Mouse (Mus musculus): ENCODE measurements around the gene Rnf220. TPM values are rescaled to one million over a fixed set of nuclear protein-coding genes. Genes with fewer than 3 reads are reported as not detected.
A peak's percentile ranks its signal among the peaks of the same experiment; 100 is the strongest.

Gene Rnf220
- polyA plus RNA-seq, 1 experiment from 2014 or later: 97.1 TPM

- Histone ChIP-seq H3K27ac (replicated peaks) (no peak overlapping the region), H3K9me3 (no peaks in the 10 kb centered on the region), H3K9ac (0 out of 2 replicates have a peak overlapping the region, but pooled peaks have one; percentile 17), H3K36me3 (peaks cover 86% of the 10 kb centered on the region), H3K4me2 (no peak overlapping the region), H3K4me3 (no peak overlapping the region), H3K4me1 (replicated peaks) (peaks cover 96% of the 10 kb centered on the region), H3K27me3 (no peaks in the 10 kb centered on the region)
- no peak for ATAC-seq (ENCODE audit: low read depth)
- 37% methylated on average over 19 of the region's 19 CpGs for WGBS
Measured at GRCm38 (mm10) chr4:117281090-117281845, 215.6 kb downstream of the Rnf220 start.

GRCm38 (mm10) chr4:117280397-117280930 lies 216.4 kb downstream of the Rnf220 start:
- ATAC-seq (ENCODE audit: low read depth): no peak
- no peak overlapping the region for H3K27ac ChIP-seq (replicated peaks)
- WGBS: 75% methylated on average over 8 of the region's 8 CpGs
- H3K4me3 ChIP-seq: no peak overlapping the region
- no peak overlapping the region for H3K9ac ChIP-seq
- no peaks in the 10 kb centered on the region for H3K27me3 ChIP-seq
- H3K4me2 ChIP-seq: no peak overlapping the region
- no peaks in the 10 kb centered on the region for H3K9me3 ChIP-seq
- peaks cover 95% of the 10 kb centered on the region for H3K4me1 ChIP-seq (replicated peaks)
- H3K36me3 ChIP-seq: peaks cover 86% of the 10 kb centered on the region

GRCm38 (mm10) chr4:117279253-117279642 lies 217.6 kb downstream of the Rnf220 start:
- H3K36me3 ChIP-seq: peaks cover 86% of the 10 kb centered on the region
- no peaks in the 10 kb centered on the region for H3K27me3 ChIP-seq
- peaks cover 83% of the 10 kb centered on the region for H3K4me1 ChIP-seq (replicated peaks)
- no peak overlapping the region for H3K9ac ChIP-seq
- H3K27ac ChIP-seq (replicated peaks): no peak overlapping the region
- peaks cover 3% of the 10 kb centered on the region; the same call in 1 of the 2 replicates for H3K9me3 ChIP-seq
- no peak for ATAC-seq (ENCODE audit: low read depth)
- H3K4me2 ChIP-seq: no peak overlapping the region
- WGBS: 70% methylated on average over 2 of the region's 2 CpGs
- no peak overlapping the region for H3K4me3 ChIP-seq

GRCm38 (mm10) chr4:117278381-117279252 lies 218.2 kb downstream of the Rnf220 start:
- WGBS: 71% methylated on average over 10 of the region's 10 CpGs
- H3K4me1 ChIP-seq (replicated peaks): peaks cover 76% of the 10 kb centered on the region

GRCm38 (mm10) chr4:117277687-117278086 lies 219.2 kb downstream of the Rnf220 start:
- Histone ChIP-seq H3K36me3 (peaks cover 94% of the 10 kb centered on the region), H3K9ac (no peak overlapping the region)
- 90% methylated on average over 7 of the region's 7 CpGs for WGBS

More at GRCm38 (mm10) chr4:117278381-117279252, 218.2 kb downstream of the Rnf220 start:
- no peak for ATAC-seq (ENCODE audit: low read depth)
- Histone ChIP-seq H3K4me3 (no peak overlapping the region), H3K36me3 (peaks cover 87% of the 10 kb centered on the region), H3K4me2 (no peak overlapping the region), H3K9me3 (peaks cover 8% of the 10 kb centered on the region; the same call in 1 of the 2 replicates), H3K27ac (replicated peaks) (no peak overlapping the region), H3K9ac (no peak overlapping the region), H3K27me3 (no peaks in the 10 kb centered on the region)

GRCm38 (mm10) chr4:117277021-117277420 lies 219.8 kb downstream of the Rnf220 start:
- Histone ChIP-seq H3K4me2 (no peak overlapping the region), H3K9me3 (peaks cover 8% of the 10 kb centered on the region; the same call in 1 of the 2 replicates), H3K27ac (replicated peaks) (peak overlapping the region; percentile 62; the same call in 1 of the 2 replicates), H3K36me3 (peaks cover 94% of the 10 kb centered on the region), H3K4me3 (no peak overlapping the region), H3K27me3 (no peaks in the 10 kb centered on the region), H3K9ac (no peak overlapping the region), H3K4me1 (replicated peaks) (peaks cover 74% of the 10 kb centered on the region)
- no peak for ATAC-seq (ENCODE audit: low read depth)
- 57% methylated on average over 13 of the region's 13 CpGs for WGBS

More at GRCm38 (mm10) chr4:117277687-117278086, 219.2 kb downstream of the Rnf220 start:
- ATAC-seq (ENCODE audit: low read depth): no peak
- Histone ChIP-seq H3K4me3 (no peak overlapping the region), H3K27me3 (no peaks in the 10 kb centered on the region), H3K9me3 (peaks cover 8% of the 10 kb centered on the region; the same call in 1 of the 2 replicates), H3K4me1 (replicated peaks) (peaks cover 74% of the 10 kb centered on the region), H3K27ac (replicated peaks) (peak overlapping the region; percentile 62; the same call in 1 of the 2 replicates), H3K4me2 (no peak overlapping the region)

- Histone ChIP-seq H3K4me3 (no peak overlapping the region), H3K27me3 (no peaks in the 10 kb centered on the region), H3K27ac (replicated peaks) (peak overlapping the region; percentile 62; the same call in 1 of the 2 replicates), H3K4me1 (replicated peaks) (peaks cover 75% of the 10 kb centered on the region), H3K9ac (peak overlapping the region; percentile 22; the same call in 1 of the 2 replicates), H3K9me3 (peaks cover 8% of the 10 kb centered on the region; the same call in 1 of the 2 replicates), H3K4me2 (no peak overlapping the region), H3K36me3 (peaks cover 95% of the 10 kb centered on the region)
- WGBS: 49% methylated on average over 17 of the region's 17 CpGs
- peak; percentile 26; the same call in 1 of the 2 replicates for ATAC-seq (ENCODE audit: low read depth)
Measured at GRCm38 (mm10) chr4:117276281-117276711, 220.6 kb downstream of the Rnf220 start.

- no peak overlapping the region for H3K4me3 ChIP-seq
- 94% methylated on average over 4 of the region's 4 CpGs for WGBS
- 0 out of 2 replicates have a peak, but pooled peaks cover 3% of the 10 kb centered on the region for H3K27me3 ChIP-seq
- peaks cover 88% of the 10 kb centered on the region for H3K36me3 ChIP-seq
- H3K9ac ChIP-seq: no peak overlapping the region
- peaks cover 8% of the 10 kb centered on the region; the same call in 1 of the 2 replicates for H3K9me3 ChIP-seq
- no peak overlapping the region for H3K4me2 ChIP-seq
- ATAC-seq (ENCODE audit: low read depth): no peak
- no peak overlapping the region for H3K27ac ChIP-seq (replicated peaks)
- H3K4me1 ChIP-seq (replicated peaks): peaks cover 60% of the 10 kb centered on the region
Measured at GRCm38 (mm10) chr4:117274720-117275119, 222.1 kb downstream of the Rnf220 start.

GRCm38 (mm10) chr4:117272459-117272858 lies 224.4 kb downstream of the Rnf220 start:
- H3K27ac ChIP-seq (replicated peaks): peak overlapping the region; percentile 50
- ATAC-seq (ENCODE audit: low read depth): peak; percentile 44; the same call in 1 of the 2 replicates

GRCm38 (mm10) chr4:117270278-117270677 lies 226.6 kb downstream of the Rnf220 start:
- WGBS: 10% methylated on average over 6 of the region's 6 CpGs
- Histone ChIP-seq H3K4me3 (no peak overlapping the region), H3K9me3 (peaks cover 8% of the 10 kb centered on the region; the same call in 1 of the 2 replicates), H3K9ac (no peak overlapping the region), H3K27me3 (peaks cover 9% of the 10 kb centered on the region), H3K36me3 (peaks cover 45% of the 10 kb centered on the region), H3K4me1 (replicated peaks) (peaks cover 18% of the 10 kb centered on the region), H3K27ac (replicated peaks) (no peak overlapping the region), H3K4me2 (no peak overlapping the region)
- ATAC-seq (ENCODE audit: low read depth): peak; percentile 26; the same call in 1 of the 2 replicates

More at GRCm38 (mm10) chr4:117272459-117272858, 224.4 kb downstream of the Rnf220 start:
- Histone ChIP-seq H3K4me3 (no peak overlapping the region), H3K9me3 (peaks cover 8% of the 10 kb centered on the region; the same call in 1 of the 2 replicates), H3K4me2 (no peak overlapping the region), H3K4me1 (replicated peaks) (peaks cover 37% of the 10 kb centered on the region), H3K9ac (0 out of 2 replicates have a peak overlapping the region, but pooled peaks have one; percentile 5), H3K36me3 (peaks cover 67% of the 10 kb centered on the region), H3K27me3 (peaks cover 9% of the 10 kb centered on the region; the same call in 1 of the 2 replicates)
- 2% methylated on average over 12 of the region's 12 CpGs for whole genome bisulfite sequencing

GRCm38 (mm10) chr4:117267831-117268437 lies 228.9 kb downstream of the Rnf220 start:
- no peak overlapping the region for H3K4me2 ChIP-seq
- no peak for ATAC-seq (ENCODE audit: low read depth)
- WGBS: 85% methylated on average over 25 of the region's 25 CpGs
- H3K27ac ChIP-seq (replicated peaks): no peak overlapping the region
- H3K36me3 ChIP-seq: peaks cover 22% of the 10 kb centered on the region
- peaks cover 17% of the 10 kb centered on the region for H3K4me1 ChIP-seq (replicated peaks)
- H3K9ac ChIP-seq: no peak overlapping the region
- no peaks in the 10 kb centered on the region for H3K9me3 ChIP-seq
- H3K27me3 ChIP-seq: peaks cover 9% of the 10 kb centered on the region
- H3K4me3 ChIP-seq: no peak overlapping the region
